31 mouse cellular contexts compared by ENCODE assay signal in genomic region chr8:26487866-26488265, GRCm38 (mm10).
"Had no signal": no experiment of that assay in that cellular context is flagged by ENCODE, and none has a peak within 500 bp of the region (broad histone marks: within the 10 kb centered on the region; RNA-seq: fewer than 3 reads in every experiment).

No protein-coding gene starts in this region.

- H3K4me1 ChIP-seq: limb, embryonic 12.5 days; limb, embryonic 13.5 days; limb, embryonic 15.5 days; liver, embryonic 12.5 days; liver, embryonic 13.5 days; liver, embryonic 15.5 days; megakaryocyte, embryonic 14.5 days; midbrain, embryonic 12.5 days; midbrain, embryonic 15.5 days; neural tube, embryonic 12.5 days had no signal

- DNase-seq: left cerebral cortex, postnatal 4 days; liver; liver, embryonic 13.5 days; liver, postnatal 0 days; lung, adult 18-20 months; lung, adult 2 months; lung, postnatal 10 days; lung, postnatal 4 days; midbrain, embryonic 14.5 days had no signal

- H3K36me3 ChIP-seq: limb, embryonic 10.5 days; limb, embryonic 12.5 days; limb, embryonic 13.5 days; limb, embryonic 15.5 days; liver, embryonic 12.5 days; liver, embryonic 13.5 days; liver, embryonic 15.5 days; midbrain, embryonic 10.5 days; midbrain, embryonic 12.5 days; midbrain, embryonic 13.5 days; midbrain, embryonic 15.5 days; neural tube, embryonic 12.5 days; neural tube, embryonic 13.5 days had no signal

- H3K4me2 ChIP-seq: limb, embryonic 12.5 days; limb, embryonic 13.5 days; limb, embryonic 15.5 days; liver, embryonic 11.5 days; liver, embryonic 12.5 days; liver, embryonic 13.5 days; liver, embryonic 15.5 days; lung, embryonic 14.5 days; midbrain, embryonic 11.5 days; midbrain, embryonic 12.5 days; midbrain, embryonic 13.5 days; midbrain, embryonic 15.5 days; neural tube, embryonic 12.5 days; neural tube, embryonic 13.5 days had no signal

- H3K27me3 ChIP-seq: limb, embryonic 13.5 days; limb, embryonic 15.5 days; liver, embryonic 12.5 days; liver, embryonic 13.5 days; liver, embryonic 15.5 days; megakaryocyte, embryonic 14.5 days; midbrain, embryonic 15.5 days; neural tube, embryonic 12.5 days had no signal

- H3K9ac ChIP-seq: limb, embryonic 12.5 days; limb, embryonic 13.5 days; limb, embryonic 15.5 days; liver, embryonic 12.5 days; liver, embryonic 13.5 days; liver, embryonic 14.5 days; liver, embryonic 15.5 days; liver, postnatal 0 days; lung, embryonic 14.5 days; midbrain, embryonic 12.5 days; midbrain, embryonic 13.5 days; midbrain, embryonic 15.5 days; neural tube, embryonic 12.5 days; neural tube, embryonic 13.5 days had no signal

- ATAC-seq: liver, embryonic 12.5 days; liver, postnatal 0 days; lung, postnatal 0 days; midbrain, embryonic 13.5 days; midbrain, embryonic 15.5 days; midbrain, embryonic 16.5 days had no signal

- H3K4me3 ChIP-seq: left cerebral cortex, adult 2 months; limb, embryonic 10.5 days; limb, embryonic 12.5 days; limb, embryonic 13.5 days; limb, embryonic 15.5 days; liver, embryonic 12.5 days; liver, embryonic 13.5 days; liver, embryonic 15.5 days; megakaryocyte, embryonic 14.5 days; midbrain, embryonic 10.5 days; midbrain, embryonic 12.5 days; midbrain, embryonic 13.5 days; midbrain, embryonic 15.5 days; myocyte; neural tube, embryonic 12.5 days; neural tube, embryonic 13.5 days had no signal

- H3K9me3 ChIP-seq: limb, embryonic 10.5 days; limb, embryonic 12.5 days; limb, embryonic 13.5 days; limb, embryonic 15.5 days; liver, embryonic 12.5 days; liver, embryonic 13.5 days; liver, embryonic 15.5 days; midbrain, embryonic 10.5 days; midbrain, embryonic 12.5 days; midbrain, embryonic 13.5 days; midbrain, embryonic 15.5 days; neural tube, embryonic 12.5 days; neural tube, embryonic 13.5 days had no signal

- H3K27ac ChIP-seq: left cerebral cortex, adult 2 months; limb, embryonic 10.5 days; limb, embryonic 12.5 days; limb, embryonic 13.5 days; limb, embryonic 15.5 days; liver, embryonic 12.5 days; liver, embryonic 13.5 days; liver, embryonic 14.5 days; liver, embryonic 15.5 days; macrophage; midbrain, embryonic 10.5 days; midbrain, embryonic 12.5 days; midbrain, embryonic 13.5 days; midbrain, embryonic 15.5 days; neural tube, embryonic 12.5 days; neural tube, embryonic 13.5 days had no signal
